Mouse (Mus musculus) ES-E14 (cell line): ENCODE data around the gene Adgrd1. TPM values are rescaled to one million over a fixed set of nuclear protein-coding genes. Genes with fewer than 3 reads are reported as not detected.

Experiments used
- DNase-seq: peaks from one replicate; pipeline ENCODE4 v3.0.0-alpha.2; 2013; ENCODE audit warnings: low read depth, low spot score
- H3K27ac ChIP-seq: 2 replicates; pipeline ENCODE4 v1.5.1; 2012; ENCODE audit warnings: low read depth, mild to moderate bottlenecking, low read length, moderate library complexity, mixed read lengths; ENCODE audit not compliant: poor library complexity, insufficient read depth, severe bottlenecking
- H3K36me3 ChIP-seq: 2 replicates; pipeline ENCODE4 v1.6.1; 2012; ENCODE audit warnings: mild to moderate bottlenecking, low read length, moderate library complexity, mixed read lengths; ENCODE audit not compliant: control insufficient read depth, poor library complexity, insufficient read depth, severe bottlenecking
- H3K4me1 ChIP-seq, 2 experiments: fragments of 150-350 bp in 1 of 2; sonication (generic) in 1 of 2; 2 replicates each; pipeline ENCODE4 v1.6.1; 2012; ENCODE audit warnings: low read length in 2 of 2, mild to moderate bottlenecking in 1 of 2, mixed read lengths in 1 of 2; ENCODE audit not compliant: control insufficient read depth in 2 of 2, insufficient read depth in 2 of 2, poor library complexity in 1 of 2
- H3K4me3 ChIP-seq, 2 experiments: fragments of 150-350 bp in 1 of 2; sonication (generic) in 1 of 2; 2 replicates each; pipeline ENCODE4 v1.5.1; 2012; ENCODE audit warnings: low read length in 2 of 2, low read depth in 1 of 2, mild to moderate bottlenecking in 1 of 2, mixed read lengths in 1 of 2; ENCODE audit not compliant: insufficient read depth in 1 of 2, poor library complexity in 1 of 2, severe bottlenecking in 1 of 2
- H3K9ac ChIP-seq: 2 replicates; pipeline ENCODE4 v1.6.1; 2012; ENCODE audit warnings: low read depth, mild to moderate bottlenecking, low read length, mixed read lengths; ENCODE audit not compliant: poor library complexity, insufficient read depth, severe bottlenecking
- H3K9me3 ChIP-seq: fragments of 150-350 bp; sonication (generic); 2 replicates; pipeline ENCODE4 v1.6.1; 2012; ENCODE audit warnings: low read depth, mild to moderate bottlenecking, low read length; ENCODE audit not compliant: control insufficient read depth, insufficient read depth
- CHD2 ChIP-seq: IDR thresholded peaks from 2 replicates; pipeline ENCODE4 v1.6.1; 2014; ENCODE audit warnings: mild to moderate bottlenecking, low read depth, low read length, inconsistent platforms
- HCFC1 ChIP-seq: IDR thresholded peaks from 2 replicates; pipeline ENCODE4 v1.6.1; 2012; ENCODE audit warnings: low read length, inconsistent platforms, borderline replicate concordance; ENCODE audit not compliant: insufficient read depth
- MAFK ChIP-seq: IDR thresholded peaks from 2 replicates; pipeline ENCODE4 v1.6.1; 2014; ENCODE audit warnings: mild to moderate bottlenecking, low read depth, low read length, inconsistent platforms; ENCODE audit not compliant: insufficient read depth
- ZC3H11A ChIP-seq: IDR thresholded peaks from 2 replicates; pipeline ENCODE4 v1.6.1; 2012; ENCODE audit warnings: low read depth, mild to moderate bottlenecking, inconsistent platforms, low read length, borderline replicate concordance
- ZNF384 ChIP-seq: IDR thresholded peaks from 2 replicates; pipeline ENCODE4 v1.6.1; 2012; ENCODE audit warnings: low read depth, low read length, inconsistent platforms
- in situ Hi-C, 2 experiments: fragments of 600-800 bp; cut with MboI; formaldehyde crosslinking; loops; one replicate each; pipeline ENCODE4 v1.15.1; 2025; ENCODE audit warnings: low sequenced_read_pairs in 2 of 2, inconsistent platforms in 1 of 2; ENCODE audit not compliant: unreplicated experiment in 2 of 2
- total RNA-seq: library from RNA; depleted of rRNA; stranded (reverse); fragments of 300-350 nt; gene quantifications from 2 replicates; pipeline ENCODE4 v1.2.3, GENCODE M21; 2012

Adgrd1 gene
- total RNA-seq, 1 experiment = 1.1 TPM

DNA sequence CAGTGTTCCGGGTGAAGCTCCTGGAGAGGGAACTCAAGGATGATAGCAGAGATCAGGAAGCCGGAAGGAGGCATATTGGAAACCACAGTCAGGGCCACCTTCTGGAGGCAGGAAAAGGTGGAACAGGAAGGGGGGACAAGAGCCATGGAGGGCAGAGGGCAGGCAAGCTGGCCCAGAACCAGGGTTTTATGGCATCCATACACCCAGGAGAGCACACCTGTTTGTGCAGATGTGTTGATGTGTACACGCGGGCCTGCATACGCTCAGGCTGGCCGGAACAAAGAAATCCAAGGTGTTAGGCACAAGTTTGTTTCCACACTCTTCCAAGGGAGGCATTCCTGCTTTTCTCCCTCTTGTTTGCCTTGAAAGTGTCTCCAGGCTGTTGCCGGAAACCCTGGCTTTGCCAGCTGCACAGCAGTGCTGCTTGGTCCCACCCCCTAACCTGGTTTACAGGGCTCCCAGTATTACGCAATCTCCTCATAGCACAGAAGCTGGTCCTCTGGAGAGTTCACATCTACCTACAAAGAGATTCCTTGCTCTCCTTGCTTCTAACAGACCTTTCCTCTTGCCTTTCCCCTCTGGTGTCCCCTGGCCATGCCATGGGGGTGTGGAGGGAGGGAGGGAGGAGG lies 48.9 kb downstream of the Adgrd1 start:
- in situ Hi-C loops = no loop called here
- Histone ChIP-seq H3K4me3 (no peak overlapping the region), H3K9me3 (no peaks in the 10 kb centered on the region), H3K36me3 (no peaks in the 10 kb centered on the region), H3K27ac (no peak overlapping the region), H3K4me1 (peaks cover 1 to 10% of the 10 kb centered on the region in 2 experiments; a peak in 2 of 4 replicates), H3K9ac (no peak overlapping the region)
- no peak for DNase-seq
- no peak for TF ChIP-seq ZC3H11A
- TF ChIP-seq HCFC1 = no peak
- no peak for TF ChIP-seq ZNF384
- TF ChIP-seq CHD2 = no peak
- TF ChIP-seq MAFK = no peak

GRCm38 (mm10) chr5:129146892-129147509 lies 50.5 kb downstream of the Adgrd1 start:
- no peak overlapping the region for H3K4me3 ChIP-seq
- DNase-seq = no peak
- peaks cover 1 to 18% of the 10 kb centered on the region in 2 experiments; a peak in 2 of 4 replicates for H3K4me1 ChIP-seq
- H3K9me3 ChIP-seq = no peaks in the 10 kb centered on the region
- in situ Hi-C loops = no loop called here
- H3K9ac ChIP-seq = no peak overlapping the region
- no peak for TF ChIP-seq MAFK
- TF ChIP-seq ZNF384 = no peak
- no peaks in the 10 kb centered on the region for H3K36me3 ChIP-seq
- no peak overlapping the region for H3K27ac ChIP-seq

DNA sequence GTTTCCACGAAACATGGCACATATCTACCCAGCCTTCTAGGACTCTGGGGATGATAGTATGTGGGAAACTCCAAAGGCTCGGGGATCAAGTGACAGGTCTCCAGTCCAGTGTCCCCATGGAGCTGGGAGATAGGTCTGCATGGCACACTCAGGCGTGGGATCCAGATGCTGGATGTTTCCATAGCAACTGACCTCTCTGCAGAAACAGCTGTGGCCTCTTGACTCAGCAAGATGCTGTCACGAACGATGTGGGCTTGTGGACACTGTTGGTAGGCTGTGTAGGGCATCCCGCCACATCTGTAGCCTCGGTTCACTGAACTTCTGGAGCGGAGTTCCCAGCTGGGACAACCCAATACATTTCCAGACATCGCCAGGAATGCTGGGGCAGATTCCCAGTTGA lies 51.9 kb downstream of the Adgrd1 start:
- no peak overlapping the region for H3K9ac ChIP-seq
- H3K4me1 ChIP-seq = peaks cover 1 to 21% of the 10 kb centered on the region in 2 experiments; a peak in 2 of 4 replicates
- TF ChIP-seq ZC3H11A (no peak), MAFK (no peak), HCFC1 (no peak), ZNF384 (no peak), CHD2 (no peak)
- DNase-seq = no peak
- no peaks in the 10 kb centered on the region for H3K36me3 ChIP-seq
- H3K27ac ChIP-seq = no peak overlapping the region
- H3K4me3 ChIP-seq = no peak overlapping the region
- in situ Hi-C loops = no loop called here
- no peaks in the 10 kb centered on the region for H3K9me3 ChIP-seq

- DNase-seq = peak; percentile 66
- TF ChIP-seq MAFK (no peak), ZNF384 (peak; percentile 90), HCFC1 (no peak), ZC3H11A (no peak), CHD2 (0 out of 2 replicates have a peak, but pooled peaks have one; percentile 41)
- Histone ChIP-seq H3K9ac (0 out of 2 replicates have a peak overlapping the region, but pooled peaks have one; percentile 29), H3K36me3 (no peaks in the 10 kb centered on the region), H3K4me1 (peaks cover 5 to 51% of the 10 kb centered on the region in 2 experiments; a peak in 3 of 4 replicates), H3K9me3 (no peaks in the 10 kb centered on the region), H3K4me3 (no peak overlapping the region), H3K27ac (peak overlapping the region; percentile 99)
- in situ Hi-C loops = no loop called here
Measured at GRCm38 (mm10) chr5:129155023-129155901, 58.7 kb downstream of the Adgrd1 start.
